Mouse (Mus musculus): ENCODE results near the gene Gm49403. TPM values are rescaled to one million over a fixed set of nuclear protein-coding genes. Genes with fewer than 3 reads are reported as not detected.

The Gm49403 gene
- total and polyA plus RNA-seq, 3 experiments: not detected

- no peak for ATAC-seq (ENCODE audit: extremely low read depth, insufficient number of reproducible peaks, low FRiP score, poor library complexity, severe bottlenecking)
- Histone ChIP-seq H3K4me1 (ENCODE audit: insufficient read depth, low read depth, low read length) (peaks cover 33% of the 10 kb centered on the region), H3K27me3 (ENCODE audit: insufficient read depth, low read length) (no peaks in the 10 kb centered on the region), H3K36me3 (replicated peaks) (peaks cover 34% of the 10 kb centered on the region), H3K4me3 (ENCODE audit: low read depth, low read length) (peak overlapping the region; percentile 87), H3K9me3 (replicated peaks) (no peaks in the 10 kb centered on the region)
- TF ChIP-seq TAL1 (conservative IDR thresholded peaks at IDR 0.05; ENCODE audit: low read depth, low read length): no peak
- TF ChIP-seq GATA1 (IDR thresholded peaks at IDR 0.05; ENCODE audit: borderline replicate concordance, low read length): no peak
- DNase-seq (ENCODE audit: low spot score): no peak
Measured at GRCm38 (mm10) chr19:8881034-8881392, 2.7 kb upstream of the Gm49403 start.

GRCm38 (mm10) chr19:8886916-8887584, 3.3 kb downstream of the Gm49403 start:
- DNase-seq (ENCODE audit: low spot score) (no peak), ATAC-seq (ENCODE audit: extremely low read depth, insufficient number of reproducible peaks, low FRiP score, poor library complexity, severe bottlenecking) (no peak)
- H3K27me3 ChIP-seq (ENCODE audit: insufficient read depth, low read length): no peaks in the 10 kb centered on the region
- peak overlapping the region; percentile 78; the same call in 1 of the 2 replicates for H3K4me3 ChIP-seq (ENCODE audit: low read depth, low read length)
- H3K9me3 ChIP-seq (replicated peaks): no peaks in the 10 kb centered on the region
- H3K4me1 ChIP-seq (ENCODE audit: insufficient read depth, low read depth, low read length): peaks cover 39% of the 10 kb centered on the region
- peaks cover 27% of the 10 kb centered on the region for H3K36me3 ChIP-seq (replicated peaks)
- TF ChIP-seq POLR2AphosphoS5 (IDR thresholded peaks at IDR 0.05; ENCODE audit: insufficient replicate concordance, low read depth, low read length) (peak; percentile 30; the same call in 1 of the 2 replicates), GATA1 (IDR thresholded peaks at IDR 0.05; ENCODE audit: borderline replicate concordance, low read length) (no peak)

- no peak for TF ChIP-seq GATA1 (IDR thresholded peaks at IDR 0.05; ENCODE audit: borderline replicate concordance, low read length)
- no peak for TF ChIP-seq CTCF (IDR thresholded peaks at IDR 0.05; ENCODE audit: low read depth, low read length)
- TF ChIP-seq POLR2AphosphoS5 (IDR thresholded peaks at IDR 0.05; ENCODE audit: insufficient replicate concordance, low read depth, low read length): 0 out of 2 replicates have a peak, but pooled peaks have one; percentile 32
- Histone ChIP-seq H3K27me3 (ENCODE audit: insufficient read depth, low read length) (no peaks in the 10 kb centered on the region), H3K36me3 (replicated peaks) (peaks cover 28% of the 10 kb centered on the region), H3K9me3 (replicated peaks) (no peaks in the 10 kb centered on the region), H3K4me1 (ENCODE audit: insufficient read depth, low read depth, low read length) (peaks cover 41% of the 10 kb centered on the region), H3K4me3 (ENCODE audit: low read depth, low read length) (peak overlapping the region; percentile 78)
- ATAC-seq (ENCODE audit: extremely low read depth, insufficient number of reproducible peaks, low FRiP score, poor library complexity, severe bottlenecking) (no peak), DNase-seq (ENCODE audit: low spot score) (no peak)
Measured at GRCm38 (mm10) chr19:8887585-8888463, 4.1 kb downstream of the Gm49403 start.

GRCm38 (mm10) chr19:8888511-8889385, 5.0 kb downstream of the Gm49403 start, which contains the start of the genes 1810009A15Rik and Gm49416:
Gene 1810009A15Rik (plus strand): TSS chr19:8888853.
Gene Gm49416 (plus strand): TSS chr19:8888926.
- Histone ChIP-seq H3K9me3 (replicated peaks) (no peaks in the 10 kb centered on the region), H3K36me3 (replicated peaks) (peaks cover 28% of the 10 kb centered on the region), H3K4me1 (ENCODE audit: insufficient read depth, low read depth, low read length) (peaks cover 42% of the 10 kb centered on the region), H3K4me3 (ENCODE audit: low read depth, low read length) (peak within 1 kb of the TSS; percentile 78), H3K27me3 (ENCODE audit: insufficient read depth, low read length) (no peaks in the 10 kb centered on the region)
- DNase-seq (ENCODE audit: low spot score) (peak; percentile 82), ATAC-seq (ENCODE audit: extremely low read depth, insufficient number of reproducible peaks, low FRiP score, poor library complexity, severe bottlenecking) (peak; percentile 84)
- no peak for TF ChIP-seq GATA2 (IDR thresholded peaks at IDR 0.05; ENCODE audit: borderline replicate concordance, low read depth, low read length)
- 0 out of 2 replicates have a peak, but pooled peaks have one; percentile 64 for TF ChIP-seq POLR2AphosphoS5 (IDR thresholded peaks at IDR 0.05; ENCODE audit: insufficient replicate concordance, low read depth, low read length)

- H3K9me3 ChIP-seq (replicated peaks): peaks cover 5% of the 10 kb centered on the region
- DNase-seq (ENCODE audit: low spot score) (peak; percentile 76), ATAC-seq (ENCODE audit: extremely low read depth, insufficient number of reproducible peaks, low FRiP score, poor library complexity, severe bottlenecking) (0 out of 2 replicates have a peak, but pooled peaks have one; percentile 40)
- H3K4me3 ChIP-seq (ENCODE audit: low read depth, low read length): peak within 1 kb of the TSS; percentile 82
- H3K36me3 ChIP-seq (replicated peaks): peaks cover 54% of the 10 kb centered on the region
- H3K27me3 ChIP-seq (ENCODE audit: insufficient read depth, low read length): no peaks in the 10 kb centered on the region
- TF ChIP-seq POLR2AphosphoS5 (IDR thresholded peaks at IDR 0.05; ENCODE audit: insufficient replicate concordance, low read depth, low read length) (no peak), GATA2 (IDR thresholded peaks at IDR 0.05; ENCODE audit: borderline replicate concordance, low read depth, low read length) (no peak), CTCF (IDR thresholded peaks at IDR 0.05; ENCODE audit: low read depth, low read length) (no peak), GATA1 (IDR thresholded peaks at IDR 0.05; ENCODE audit: borderline replicate concordance, low read length) (no peak), TAL1 (conservative IDR thresholded peaks at IDR 0.05; ENCODE audit: low read depth, low read length) (no peak)
- H3K4me1 ChIP-seq (ENCODE audit: insufficient read depth, low read depth, low read length): peaks cover 63% of the 10 kb centered on the region
Measured at GRCm38 (mm10) chr19:8892829-8893766, 9.4 kb downstream of the Gm49403 start, which contains the start of gene Ints5. Gene Ints5 (plus strand): TSS chr19:8893005.

Measured in G1E (cell line).